Mouse (Mus musculus) intestine, embryonic 15.5 days (tissue): ENCODE data around the gene Ugt1a8. TPM values are rescaled to one million over a fixed set of nuclear protein-coding genes. Genes with fewer than 3 reads are reported as not detected.
"Not testable (repeated sequence)": the region's sequence is repeated elsewhere in the genome, so short reads cannot be mapped to it uniquely, and the experiment has no call there.

ENCODE experiments used
- ATAC-seq: fragments of 200-750 bp; cut with Nextera tagmentation; 2 replicates; pipeline ENCODE4 v1.8.0; 2017; ENCODE audit warnings: moderate TSS enrichment, moderate library complexity
- H3K27ac ChIP-seq: fragments of 300-500 bp; sonication (generic); 2 replicates; pipeline ENCODE4 v1.5.1; 2015; ENCODE audit warnings: mild to moderate bottlenecking, inconsistent platforms
- H3K27me3 ChIP-seq: fragments of 300-500 bp; sonication (generic); replicated peaks from 2 replicates; pipeline ENCODE4 v1.6.1; 2015; ENCODE audit warnings: inconsistent platforms
- H3K36me3 ChIP-seq: fragments of 300-500 bp; sonication (generic); 2 replicates; pipeline ENCODE4 v1.6.1; 2015; ENCODE audit warnings: inconsistent platforms
- H3K4me1 ChIP-seq: fragments of 300-500 bp; sonication (generic); replicated peaks from 2 replicates; pipeline ENCODE4 v1.6.1; 2015; ENCODE audit warnings: inconsistent platforms
- H3K4me2 ChIP-seq: fragments of 300-500 bp; sonication (generic); replicated peaks from 2 replicates; pipeline ENCODE4 v1.6.1; 2015; ENCODE audit warnings: mild to moderate bottlenecking, inconsistent platforms
- H3K4me3 ChIP-seq: fragments of 300-500 bp; sonication (generic); replicated peaks from 2 replicates; pipeline ENCODE4 v1.5.1; 2015; ENCODE audit warnings: inconsistent platforms
- H3K9ac ChIP-seq: fragments of 300-500 bp; sonication (generic); 2 replicates; pipeline ENCODE4 v1.6.1; 2015; ENCODE audit warnings: inconsistent platforms
- H3K9me3 ChIP-seq: fragments of 300-500 bp; sonication (generic); 2 replicates; pipeline ENCODE4 v1.6.1; 2016; ENCODE audit warnings: inconsistent platforms
- WGBS: fragments of 180-500 bp; shearing (Covaris S2); methylation state at CpG from one replicate; pipeline ENCODE4 v1.1.7; 2015; 5-methylcytosine and 5-hydroxymethylcytosine counted together
- polyA plus RNA-seq: library from polyadenylated mRNA; unstranded; fragments of >200 nt; fragmentation: Nextera tagmentation; extraction: Ambion mirVana; gene quantifications from 2 replicates; pipeline ENCODE4 v1.2.1, GENCODE M21; 2015

Gene Ugt1a8
- polyA plus RNA-seq, 1 experiment from 2014 or later: not detected

DNA sequence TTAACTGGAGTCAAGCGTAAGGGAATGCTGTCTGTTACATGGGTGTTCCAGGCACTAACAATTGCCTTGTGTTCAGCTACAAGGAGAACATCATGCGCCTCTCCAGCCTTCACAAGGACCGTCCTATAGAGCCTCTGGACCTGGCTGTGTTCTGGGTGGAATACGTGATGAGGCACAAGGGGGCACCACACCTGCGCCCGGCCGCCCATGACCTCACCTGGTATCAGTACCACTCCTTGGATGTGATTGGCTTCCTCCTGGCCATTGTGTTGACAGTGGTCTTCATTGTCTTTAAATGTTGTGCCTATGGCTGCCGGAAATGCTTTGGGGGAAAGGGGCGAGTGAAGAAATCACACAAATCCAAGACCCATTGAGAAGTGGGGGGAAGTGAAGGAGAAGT lies 130.4 kb downstream of the Ugt1a8 start:
- 76% methylated on average over 9 of the region's 9 CpGs for WGBS
- Histone ChIP-seq H3K4me2 (no peak overlapping the region), H3K4me1 (no peaks in the 10 kb centered on the region), H3K36me3 (no peaks in the 10 kb centered on the region), H3K27me3 (no peaks in the 10 kb centered on the region), H3K27ac (no peak overlapping the region), H3K9ac (no peak overlapping the region), H3K9me3 (peaks cover 31% of the 10 kb centered on the region), H3K4me3 (no peak overlapping the region)
- ATAC-seq: no peak

DNA sequence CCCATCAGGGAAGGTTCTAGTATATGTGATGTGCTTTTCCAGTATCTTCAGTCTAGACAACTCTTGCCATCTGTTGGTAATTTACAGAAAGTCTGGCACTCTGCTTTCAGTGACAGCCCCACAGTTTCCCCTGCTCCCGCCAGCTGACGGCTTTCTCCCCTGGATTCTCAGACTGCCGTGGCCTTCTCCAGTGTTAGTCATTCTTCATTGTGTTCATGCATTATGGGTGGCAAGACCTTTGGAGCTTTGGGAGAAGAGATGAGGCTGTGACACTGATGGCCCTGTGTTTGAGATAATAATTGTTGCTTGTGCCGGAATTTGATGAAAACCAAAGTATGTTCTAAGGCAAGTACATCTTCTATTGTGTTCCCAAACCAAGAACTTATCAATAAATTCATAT lies 131.0 kb downstream of the Ugt1a8 start:
- H3K4me3 ChIP-seq: no peak overlapping the region
- WGBS: 52% methylated on average over 4 of the region's 4 CpGs
- H3K27me3 ChIP-seq: no peaks in the 10 kb centered on the region
- H3K36me3 ChIP-seq: no peaks in the 10 kb centered on the region
- no peak overlapping the region for H3K9ac ChIP-seq
- ATAC-seq: no peak
- H3K27ac ChIP-seq: no peak overlapping the region
- H3K4me1 ChIP-seq: no peaks in the 10 kb centered on the region
- H3K9me3 ChIP-seq: peaks cover 30% of the 10 kb centered on the region
- H3K4me2 ChIP-seq: no peak overlapping the region

GRCm38 (mm10) chr1:88219054-88219453 lies 131.4 kb downstream of the Ugt1a8 start:
- no peak overlapping the region for H3K4me2 ChIP-seq
- no peak overlapping the region for H3K4me3 ChIP-seq
- no peaks in the 10 kb centered on the region for H3K27me3 ChIP-seq
- no peak overlapping the region for H3K27ac ChIP-seq
- ATAC-seq: no peak
- WGBS: 23% methylated on average over 1 of the region's 1 CpGs
- no peak overlapping the region for H3K9ac ChIP-seq
- no peaks in the 10 kb centered on the region for H3K4me1 ChIP-seq
- H3K9me3 ChIP-seq: peaks cover 25% of the 10 kb centered on the region
- H3K36me3 ChIP-seq: no peaks in the 10 kb centered on the region

- H3K4me2 ChIP-seq: no peak overlapping the region
- no peak overlapping the region for H3K4me3 ChIP-seq
- no peak for ATAC-seq
- H3K9ac ChIP-seq: no peak overlapping the region
- H3K36me3 ChIP-seq: no peaks in the 10 kb centered on the region
- H3K4me1 ChIP-seq: no peaks in the 10 kb centered on the region
- H3K9me3 ChIP-seq: peaks cover 16% of the 10 kb centered on the region
- no peak overlapping the region for H3K27ac ChIP-seq
- H3K27me3 ChIP-seq: no peaks in the 10 kb centered on the region
Observed at GRCm38 (mm10) chr1:88220336-88220735, 132.7 kb downstream of the Ugt1a8 start.

- Histone ChIP-seq H3K9me3 (peaks cover 20% of the 10 kb centered on the region), H3K4me1 (no peaks in the 10 kb centered on the region), H3K36me3 (no peaks in the 10 kb centered on the region), H3K4me2 (no peak overlapping the region), H3K4me3 (no peak overlapping the region), H3K27ac (no peak overlapping the region), H3K27me3 (no peaks in the 10 kb centered on the region), H3K9ac (no peak overlapping the region)
- ATAC-seq: no peak
- 50% methylated on average over 2 of the region's 2 CpGs for WGBS
Observed at GRCm38 (mm10) chr1:88222216-88222615, 134.6 kb downstream of the Ugt1a8 start.

GRCm38 (mm10) chr1:88223011-88223515 lies 135.4 kb downstream of the Ugt1a8 start:
- not testable (repeated sequence) for H3K36me3 ChIP-seq, ATAC-seq, H3K4me2 ChIP-seq, H3K27me3 ChIP-seq, H3K4me3 ChIP-seq, H3K27ac ChIP-seq, H3K9ac ChIP-seq, H3K4me1 ChIP-seq
- H3K9me3 ChIP-seq: peaks cover 16% of the 10 kb centered on the region; the same call in 1 of the 2 replicates

GRCm38 (mm10) chr1:88223591-88223990 lies 136.0 kb downstream of the Ugt1a8 start:
- H3K36me3 ChIP-seq: no peaks in the 10 kb centered on the region
- H3K27ac ChIP-seq: no peak overlapping the region
- H3K4me3 ChIP-seq: no peak overlapping the region
- no peaks in the 10 kb centered on the region for H3K27me3 ChIP-seq
- 59% methylated on average over 1 of the region's 1 CpGs for WGBS
- no peak for ATAC-seq
- peaks cover 16% of the 10 kb centered on the region; the same call in 1 of the 2 replicates for H3K9me3 ChIP-seq
- no peak overlapping the region for H3K4me2 ChIP-seq
- no peak overlapping the region for H3K9ac ChIP-seq
- no peaks in the 10 kb centered on the region for H3K4me1 ChIP-seq

- no peak for ATAC-seq
- Histone ChIP-seq H3K36me3 (no peaks in the 10 kb centered on the region), H3K27me3 (no peaks in the 10 kb centered on the region), H3K9me3 (peaks cover 19% of the 10 kb centered on the region; the same call in 1 of the 2 replicates), H3K4me2 (no peak overlapping the region), H3K9ac (no peak overlapping the region), H3K4me1 (no peaks in the 10 kb centered on the region), H3K27ac (no peak overlapping the region), H3K4me3 (no peak overlapping the region)
- WGBS: 68% methylated on average over 2 of the region's 2 CpGs
Observed at GRCm38 (mm10) chr1:88224029-88224776, 136.6 kb downstream of the Ugt1a8 start.

GRCm38 (mm10) chr1:88225301-88225700 lies 137.7 kb downstream of the Ugt1a8 start:
- not testable (repeated sequence) for H3K27me3 ChIP-seq, H3K4me1 ChIP-seq, H3K27ac ChIP-seq, H3K9ac ChIP-seq, H3K4me2 ChIP-seq, H3K4me3 ChIP-seq, H3K36me3 ChIP-seq, ATAC-seq
- WGBS: 39% methylated on average over 2 of the region's 2 CpGs
- H3K9me3 ChIP-seq: peaks cover 24% of the 10 kb centered on the region; the same call in 1 of the 2 replicates

DNA sequence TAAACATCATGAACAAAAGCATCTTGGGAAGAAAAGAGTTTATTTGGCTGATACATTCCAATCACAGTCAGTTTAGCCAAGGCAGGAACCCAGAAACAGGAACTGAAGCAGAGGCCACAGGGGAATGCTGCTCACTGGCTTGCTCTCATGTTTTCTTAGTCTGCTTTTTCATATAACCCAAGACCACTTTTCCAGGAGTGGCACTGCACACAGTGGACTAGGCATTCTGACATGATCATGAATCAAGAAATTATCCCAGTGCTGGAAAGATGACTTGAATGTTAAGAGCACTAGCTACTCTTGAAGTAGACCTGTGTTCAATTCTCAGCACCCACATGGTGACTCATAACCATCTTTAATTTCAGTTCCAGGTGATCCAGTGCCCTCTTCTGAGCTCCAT lies 138.1 kb downstream of the Ugt1a8 start:
- H3K4me2 ChIP-seq: no peak overlapping the region
- H3K9me3 ChIP-seq: peaks cover 24% of the 10 kb centered on the region; the same call in 1 of the 2 replicates
- H3K27me3 ChIP-seq: no peaks in the 10 kb centered on the region
- no peak overlapping the region for H3K4me3 ChIP-seq
- no peaks in the 10 kb centered on the region for H3K4me1 ChIP-seq
- no peak overlapping the region for H3K27ac ChIP-seq
- no peak for ATAC-seq
- H3K36me3 ChIP-seq: no peaks in the 10 kb centered on the region
- no peak overlapping the region for H3K9ac ChIP-seq

- H3K4me2 ChIP-seq: no peak within 1 kb of the TSS
- no peak within 1 kb of the TSS for H3K4me3 ChIP-seq
- ATAC-seq: no peak
- no peaks in the 10 kb centered on the region for H3K4me1 ChIP-seq
- H3K9ac ChIP-seq: no peak within 1 kb of the TSS
- WGBS: 54% methylated on average over 5 of the region's 5 CpGs
- H3K27ac ChIP-seq: no peak within 1 kb of the TSS
- H3K9me3 ChIP-seq: peaks cover 26% of the 10 kb centered on the region; the same call in 1 of the 2 replicates
- H3K36me3 ChIP-seq: no peaks in the 10 kb centered on the region
- H3K27me3 ChIP-seq: no peaks in the 10 kb centered on the region
Observed at GRCm38 (mm10) chr1:88226670-88227379, 139.2 kb downstream of the Ugt1a8 start, which contains the start of gene Mroh2a. TSS of gene Mroh2a (plus strand) at chr1:88226986.

DNA sequence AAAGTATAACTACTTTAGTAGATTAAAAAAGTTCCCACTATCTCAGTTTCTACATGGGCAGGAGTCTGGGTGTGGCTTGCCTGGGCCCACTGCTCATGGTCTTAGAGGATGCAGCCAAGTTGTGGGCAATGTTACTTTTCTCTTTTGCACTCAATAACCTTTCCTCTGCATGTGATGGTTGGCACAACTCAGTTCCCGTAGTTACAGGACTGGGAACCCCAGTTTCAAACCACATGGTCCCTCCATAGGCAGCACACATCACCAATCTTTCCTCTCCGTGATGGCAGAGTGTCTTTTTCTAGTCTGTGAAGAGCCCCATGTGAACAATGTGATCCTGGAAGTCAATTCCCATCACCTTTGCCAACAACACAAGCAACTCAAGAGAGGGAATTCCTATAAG lies 139.9 kb downstream of the Ugt1a8 start:
- Histone ChIP-seq H3K9ac (no peak overlapping the region), H3K27me3 (no peaks in the 10 kb centered on the region), H3K27ac (no peak overlapping the region), H3K36me3 (no peaks in the 10 kb centered on the region), H3K9me3 (peaks cover 28% of the 10 kb centered on the region; the same call in 1 of the 2 replicates), H3K4me1 (no peaks in the 10 kb centered on the region), H3K4me2 (no peak overlapping the region), H3K4me3 (no peak overlapping the region)
- no peak for ATAC-seq
- 60% methylated on average over 2 of the region's 2 CpGs for WGBS
